In genomic region chr11:109472821-109473170, GRCm38 (mm10) we compare ENCODE assay signal across 8 mouse cellular contexts. TPM values are rescaled to one million over a fixed set of nuclear protein-coding genes. Genes with fewer than 3 reads are reported as not detected.
DNase-seq lines count a peak whose midpoint lies in the region; ATAC-seq and TF ChIP-seq lines count a peak whose summit lies in the region.
"Had no signal": no experiment of that assay in that cellular context is flagged by ENCODE, and none has a peak within 500 bp of the region (broad histone marks: within the 10 kb centered on the region; RNA-seq: fewer than 3 reads in every experiment).

No protein-coding gene starts in this region.

- no peak for DNase-seq in spleen, adult 2 months (ENCODE audit: low read depth in 1 of 2, low spot score in 2 of 2)
- DNase-seq in spleen, adult 12 weeks (ENCODE audit: low spot score): no peak
- peak; percentile 76 for DNase-seq in limb, embryonic 14.5 days (ENCODE audit: low spot score)
- DNase-seq in stomach, postnatal 0 days (ENCODE audit: low spot score): no peak
- no peak for DNase-seq in right cerebral cortex, postnatal 25 days
- no peak for DNase-seq in layer of hippocampus, adult 8-10 months (ENCODE audit: low spot score in 2 of 2)

- no peaks in the 10 kb centered on the region for H3K9me3 ChIP-seq in limb, embryonic 14.5 days (ENCODE audit: control insufficient read depth, low read length)
- H3K9me3 ChIP-seq in stomach, postnatal 0 days (ENCODE audit: control insufficient read depth, low read length): no peaks in the 10 kb centered on the region

- no peak for TF ChIP-seq CTCF in spleen, adult 2 months (IDR thresholded peaks at IDR 0.05; ENCODE audit: extremely low read depth, insufficient read depth, insufficient read length, insufficient replicate concordance)
- TF ChIP-seq CTCF in stomach, postnatal 0 days (IDR thresholded peaks at IDR 0.05; ENCODE audit: low read depth): no peak

- H3K27ac ChIP-seq in spleen, adult 2 months (ENCODE audit: insufficient read depth, low read length): peak overlapping the region; percentile 80
- H3K27ac ChIP-seq in limb, embryonic 14.5 days (replicated peaks; ENCODE audit: low read depth, low read length): peak overlapping the region; percentile 39
- H3K27ac ChIP-seq in stomach, postnatal 0 days (replicated peaks): peak overlapping the region; percentile 94

- H3K27me3 ChIP-seq in spleen, adult 2 months (ENCODE audit: control insufficient read depth, insufficient read depth, low read length): no peaks in the 10 kb centered on the region
- peaks cover 20% of the 10 kb centered on the region for H3K27me3 ChIP-seq in limb, embryonic 14.5 days (ENCODE audit: control insufficient read depth, insufficient read depth, low read length)
- no peaks in the 10 kb centered on the region for H3K27me3 ChIP-seq in stomach, postnatal 0 days (ENCODE audit: control insufficient read depth, insufficient read depth, low read length)

- peaks cover 13% of the 10 kb centered on the region; the same call in 1 of the 2 replicates for H3K4me1 ChIP-seq in spleen, adult 2 months (ENCODE audit: control insufficient read depth, insufficient read depth, insufficient read length)
- H3K4me1 ChIP-seq in limb, embryonic 14.5 days (ENCODE audit: control insufficient read depth, insufficient read depth, low read length): peaks cover 8% of the 10 kb centered on the region
- no peaks in the 10 kb centered on the region for H3K4me1 ChIP-seq in stomach, postnatal 0 days (replicated peaks; ENCODE audit: control insufficient read depth, insufficient read depth)

- peak overlapping the region; percentile 73 for H3K4me3 ChIP-seq in spleen, adult 2 months (ENCODE audit: extremely low read depth, insufficient read depth, insufficient read length)
- H3K4me3 ChIP-seq in limb, embryonic 14.5 days (replicated peaks; ENCODE audit: low read length): peak overlapping the region; percentile 76
- H3K4me3 ChIP-seq in stomach, postnatal 0 days (ENCODE audit: low read depth, low read length): peak overlapping the region; percentile 75

- no peak for TF ChIP-seq EP300 in stomach, postnatal 0 days (optimal IDR thresholded peaks at IDR 0.05)

- no peak for TF ChIP-seq POLR2A in spleen, adult 2 months (IDR thresholded peaks at IDR 0.05; ENCODE audit: low read depth, low read length)
- no peak for TF ChIP-seq POLR2A in limb, embryonic 14.5 days (IDR thresholded peaks at IDR 0.05; ENCODE audit: borderline replicate concordance, extremely low read depth, insufficient read depth, insufficient read length)

- no peaks in the 10 kb centered on the region for H3K36me3 ChIP-seq in spleen, adult 2 months (ENCODE audit: control insufficient read depth, insufficient read depth, low read length)
- H3K36me3 ChIP-seq in limb, embryonic 14.5 days (ENCODE audit: control insufficient read depth, insufficient read depth, low read length): no peaks in the 10 kb centered on the region
- H3K36me3 ChIP-seq in stomach, postnatal 0 days (ENCODE audit: control insufficient read depth, insufficient read depth, low read length): no peaks in the 10 kb centered on the region

- WGBS in spleen, adult 2 months: 0% methylated on average over 13 of the region's 13 CpGs
- under 1% methylated on average over 12 of the region's 13 CpGs for WGBS in limb, embryonic 14.5 days
- WGBS in stomach, postnatal 0 days: under 1% methylated on average over 12 of the region's 13 CpGs

- H3K9ac ChIP-seq in limb, embryonic 14.5 days (ENCODE audit: low read depth, low read length, severe bottlenecking): peak overlapping the region; percentile 85
- H3K9ac ChIP-seq in stomach, postnatal 0 days (ENCODE audit: low read length): peak overlapping the region; percentile 89

- ATAC-seq in erythroid progenitor cell, adult 5-6 weeks (replicated peaks; ENCODE audit: low FRiP score, poor library complexity, severe bottlenecking): peak; percentile 22; the same call in 1 of the 2 replicates
- ATAC-seq in limb, embryonic 14.5 days (ENCODE audit: low FRiP score, low read depth): peak; percentile 50
- ATAC-seq in stomach, postnatal 0 days (ENCODE audit: low FRiP score, low TSS enrichment): no peak; the same call in 1 of the 2 replicates

- H3K4me2 ChIP-seq in limb, embryonic 14.5 days (replicated peaks; ENCODE audit: low read depth, low read length, severe bottlenecking): peak overlapping the region; percentile 98
- peak overlapping the region; percentile 97 for H3K4me2 ChIP-seq in stomach, postnatal 0 days (replicated peaks; ENCODE audit: low read depth)

RNA-seq across cellular contexts. Expression of gene Arsg, which starts 0.4 kb away (rescaled TPM):
- polyA plus RNA-seq in spleen, adult 2 months (2012; rRNA removed): 4.1 and 5.1 TPM in 2 replicates
- 2.9 and 5.4 TPM in 2 replicates for total RNA-seq in erythroid progenitor cell, adult 5-6 weeks (2015; ENCODE audit: low replicate concordance)
- total RNA-seq in erythroid progenitor cell, adult 5-6 weeks (2017; ENCODE audit: low replicate concordance): 0.91 and 3.3 TPM in 2 replicates
- polyA plus RNA-seq in limb, embryonic 14.5 days (2012; rRNA removed): 5.3 TPM in 2 replicates
- polyA plus RNA-seq in limb, embryonic 14.5 days (2014; fragmentation: Nextera tagmentation; extraction: Ambion mirVana): 3.2 and 5.4 TPM in 2 replicates
- polyA plus RNA-seq in stomach, postnatal 0 days (2015; fragmentation: Nextera tagmentation; extraction: Ambion mirVana): 3.2 and 3.5 TPM in 2 replicates
- total RNA-seq in layer of hippocampus, adult 8-10 months (2022): 10 to 100 TPM; 14.1 to 22.3 (median 19.7) TPM

RNA-seq across cellular contexts. Expression of gene Slc16a6, which starts 0.6 kb away (rescaled TPM):
- polyA plus RNA-seq in spleen, adult 2 months (2012; rRNA removed): 7.4 and 9.8 TPM in 2 replicates
- total RNA-seq in erythroid progenitor cell, adult 5-6 weeks (2015; ENCODE audit: low replicate concordance): 94.7 and 107 TPM in 2 replicates
- 35.6 and 52.4 TPM in 2 replicates for total RNA-seq in erythroid progenitor cell, adult 5-6 weeks (2017; ENCODE audit: low replicate concordance)
- polyA plus RNA-seq in limb, embryonic 14.5 days (2012; rRNA removed): 2.9 and 3.3 TPM in 2 replicates
- 5.3 and 5.9 TPM in 2 replicates for polyA plus RNA-seq in limb, embryonic 14.5 days (2014; fragmentation: Nextera tagmentation; extraction: Ambion mirVana)
- 10.4 and 11.9 TPM in 2 replicates for polyA plus RNA-seq in stomach, postnatal 0 days (2015; fragmentation: Nextera tagmentation; extraction: Ambion mirVana)
- total RNA-seq in layer of hippocampus, adult 8-10 months (2022): 10 to 100 TPM in 2 of 4 experiments, 1 to 10 TPM in 2; 6.6 to 11.5 (median 10.3) TPM

RNA-seq across cellular contexts. Expression of gene Amz2, which starts 47.0 kb away (rescaled TPM):
- 14.4 and 16.5 TPM in 2 replicates for polyA plus RNA-seq in spleen, adult 2 months (2012; rRNA removed)
- total RNA-seq in erythroid progenitor cell, adult 5-6 weeks (2015; ENCODE audit: low replicate concordance): 16.6 and 32.7 TPM in 2 replicates
- total RNA-seq in erythroid progenitor cell, adult 5-6 weeks (2017; ENCODE audit: low replicate concordance): 10.1 and 18.6 TPM in 2 replicates
- 88.0 and 88.2 TPM in 2 replicates for polyA plus RNA-seq in limb, embryonic 14.5 days (2012; rRNA removed)
- polyA plus RNA-seq in limb, embryonic 14.5 days (2014; fragmentation: Nextera tagmentation; extraction: Ambion mirVana): 43.6 and 50.8 TPM in 2 replicates
- polyA plus RNA-seq in stomach, postnatal 0 days (2015; fragmentation: Nextera tagmentation; extraction: Ambion mirVana): 21.5 and 22.1 TPM in 2 replicates
- total RNA-seq in layer of hippocampus, adult 8-10 months (2022): 10 to 100 TPM; 48.6 to 68.6 (median 55.6) TPM

RNA-seq across cellular contexts. Expression of gene 9930022D16Rik, which starts 59.1 kb away (rescaled TPM):
- polyA plus RNA-seq in spleen, adult 2 months (2012; rRNA removed): not detected in 2 replicates
- not detected in 2 replicates for total RNA-seq in erythroid progenitor cell, adult 5-6 weeks (2015; ENCODE audit: low replicate concordance)
- total RNA-seq in erythroid progenitor cell, adult 5-6 weeks (2017; ENCODE audit: low replicate concordance): not detected in 2 replicates
- polyA plus RNA-seq in limb, embryonic 14.5 days (2012; rRNA removed): 0.03 TPM in 1 of 2 replicates, not detected in the other
- not detected in 2 replicates for polyA plus RNA-seq in limb, embryonic 14.5 days (2014; fragmentation: Nextera tagmentation; extraction: Ambion mirVana)
- polyA plus RNA-seq in stomach, postnatal 0 days (2015; fragmentation: Nextera tagmentation; extraction: Ambion mirVana): not detected in 2 replicates
- total RNA-seq in layer of hippocampus, adult 8-10 months (2022): not detected
- total RNA-seq: gastrocnemius, postnatal 4 days had no signal

Comparison
In these comparisons a context has a peak if more than half of its experiments do, and no peak if none do; other contexts are left out.
1. H3K27ac ChIP-seq: peak in every context shown above with its lines; median percentile 94 in stomach, postnatal 0 days; 80 in spleen, adult 2 months; 39 in limb, embryonic 14.5 days.